Mouse (Mus musculus) brain, embryonic 14.5 days (tissue): ENCODE data around the gene Gm15114. TPM values are rescaled to one million over a fixed set of nuclear protein-coding genes. Genes with fewer than 3 reads are reported as not detected.
"Not testable (repeated sequence)": the region's sequence is repeated elsewhere in the genome, so short reads cannot be mapped to it uniquely, and the experiment has no call there.

ENCODE experiments used
- DNase-seq: peaks from one replicate; pipeline ENCODE4 v3.0.0-alpha.2; 2011; ENCODE audit warnings: low read depth
- polyA plus RNA-seq: library from polyadenylated mRNA; depleted of rRNA; stranded (reverse); fragments of >200 nt; gene quantifications from 2 replicates; pipeline ENCODE4 v1.2.3, GENCODE M21; 2012; rRNA removed

Gm15114 gene
- not detected in 2 replicates for polyA plus RNA-seq

- not testable (repeated sequence) for DNase-seq
Measured at GRCm38 (mm10) chrX:148488649-148489048, at the start of gene Gm15114. TSS of gene Gm15114 (plus strand) at chrX:148488949.

Other genes with a start within 250 kb of the Gm15114 start
- not detected in 2 replicates for gene Gm8334, start 126.2 kb downstream of the Gm15114 start, polyA plus RNA-seq
- gene Gm15127, start 174.6 kb downstream of the Gm15114 start, polyA plus RNA-seq = not detected in 2 replicates